Mouse (Mus musculus): Measurements from ENCODE around the gene Ccdc150.

Ccdc150 gene

GRCm38 (mm10) chr1:54250158-54250866 lies at the start of gene Ccdc150:
TSS of gene Ccdc150 (plus strand) at chr1:54250683.
- no peak for TF ChIP-seq GATA4 (IDR thresholded peaks at IDR 0.05; ENCODE audit: insufficient replicate concordance, low read length)

- no peak for TF ChIP-seq GATA4 (IDR thresholded peaks at IDR 0.05; ENCODE audit: insufficient replicate concordance, low read length)
Measured at GRCm38 (mm10) chr1:54220273-54220672, 30.2 kb upstream of the Ccdc150 start.

- TF ChIP-seq GATA4 (IDR thresholded peaks at IDR 0.05; ENCODE audit: insufficient replicate concordance, low read length) = no peak
Measured at GRCm38 (mm10) chr1:54242722-54243121, 7.8 kb upstream of the Ccdc150 start.

GRCm38 (mm10) chr1:54275552-54275951 lies 25.1 kb downstream of the Ccdc150 start:
- no peak for TF ChIP-seq GATA4 (IDR thresholded peaks at IDR 0.05; ENCODE audit: insufficient replicate concordance, low read length)

GRCm38 (mm10) chr1:54279628-54280027 lies 29.1 kb downstream of the Ccdc150 start:
- TF ChIP-seq GATA4 (IDR thresholded peaks at IDR 0.05; ENCODE audit: insufficient replicate concordance, low read length) = no peak

GRCm38 (mm10) chr1:54280651-54281050 lies 30.2 kb downstream of the Ccdc150 start:
- TF ChIP-seq GATA4 (IDR thresholded peaks at IDR 0.05; ENCODE audit: insufficient replicate concordance, low read length) = no peak

GRCm38 (mm10) chr1:54306404-54306803 lies 55.9 kb downstream of the Ccdc150 start:
- TF ChIP-seq GATA4 (IDR thresholded peaks at IDR 0.05; ENCODE audit: insufficient replicate concordance, low read length) = no peak

GRCm38 (mm10) chr1:54326647-54327046 lies 76.2 kb downstream of the Ccdc150 start:
- TF ChIP-seq GATA4 (IDR thresholded peaks at IDR 0.05; ENCODE audit: insufficient replicate concordance, low read length) = no peak

GRCm38 (mm10) chr1:54327876-54328545 lies 77.5 kb downstream of the Ccdc150 start:
- peak; percentile 74 for TF ChIP-seq GATA4 (IDR thresholded peaks at IDR 0.05; ENCODE audit: insufficient replicate concordance, low read length)

GRCm38 (mm10) chr1:54332988-54333387 lies 82.5 kb downstream of the Ccdc150 start:
- no peak for TF ChIP-seq GATA4 (IDR thresholded peaks at IDR 0.05; ENCODE audit: insufficient replicate concordance, low read length)

GRCm38 (mm10) chr1:54354786-54355185 lies 104.3 kb downstream of the Ccdc150 start:
- TF ChIP-seq GATA4 (IDR thresholded peaks at IDR 0.05; ENCODE audit: insufficient replicate concordance, low read length) = no peak

- TF ChIP-seq GATA4 (IDR thresholded peaks at IDR 0.05; ENCODE audit: insufficient replicate concordance, low read length) = no peak
Measured at GRCm38 (mm10) chr1:54355485-54355884, 105.0 kb downstream of the Ccdc150 start.

GRCm38 (mm10) chr1:54356566-54356965 lies 106.1 kb downstream of the Ccdc150 start:
- no peak for TF ChIP-seq GATA4 (IDR thresholded peaks at IDR 0.05; ENCODE audit: insufficient replicate concordance, low read length)

GRCm38 (mm10) chr1:54377506-54378051 lies 127.1 kb downstream of the Ccdc150 start:
- TF ChIP-seq GATA4 (IDR thresholded peaks at IDR 0.05; ENCODE audit: insufficient replicate concordance, low read length) = no peak

- TF ChIP-seq GATA4 (IDR thresholded peaks at IDR 0.05; ENCODE audit: insufficient replicate concordance, low read length) = no peak
Measured at GRCm38 (mm10) chr1:54380978-54381914, 130.8 kb downstream of the Ccdc150 start.
